Comparison of ENCODE assay signal across 8 mouse cellular contexts in genomic region chr11:76028072-76028465, GRCm38 (mm10). TPM values are rescaled to one million over a fixed set of nuclear protein-coding genes. Genes with fewer than 3 reads are reported as not detected.
DNase-seq lines count a peak whose midpoint lies in the region; ATAC-seq lines count a peak whose summit lies in the region.
"Had no signal": no experiment of that assay in that cellular context is flagged by ENCODE, and none has a peak within 500 bp of the region (broad histone marks: within the 10 kb centered on the region; RNA-seq: fewer than 3 reads in every experiment).

No protein-coding gene starts in this region.

- intact Hi-C loops in left cerebral cortex, postnatal 14 days (cut with DNase I): no loop called here

- H3K36me3 ChIP-seq in embryonic facial prominence, embryonic 12.5 days: no peaks in the 10 kb centered on the region
- H3K36me3 ChIP-seq in hindbrain, embryonic 14.5 days (replicated peaks; ENCODE audit: control insufficient read depth, insufficient read depth): no peaks in the 10 kb centered on the region

- peak overlapping the region; percentile 85 for H3K4me3 ChIP-seq in embryonic facial prominence, embryonic 12.5 days
- H3K4me3 ChIP-seq in hindbrain, embryonic 14.5 days (replicated peaks; ENCODE audit: low read length): peak overlapping the region; percentile 64

- ATAC-seq in embryonic facial prominence, embryonic 12.5 days (ENCODE audit: insufficient number of reproducible peaks, insufficient read depth, low FRiP score, low TSS enrichment): peak; percentile 41
- ATAC-seq in hindbrain, embryonic 14.5 days (ENCODE audit: low FRiP score): peak; percentile 36; the same call in 1 of the 2 replicates

- H3K27me3 ChIP-seq in embryonic facial prominence, embryonic 12.5 days: no peaks in the 10 kb centered on the region; the same call in 1 of the 2 replicates
- H3K27me3 ChIP-seq in hindbrain, embryonic 14.5 days (ENCODE audit: control insufficient read depth, insufficient read depth, low read length): no peaks in the 10 kb centered on the region

- H3K27ac ChIP-seq in embryonic facial prominence, embryonic 12.5 days: peak overlapping the region; percentile 87
- H3K27ac ChIP-seq in hindbrain, embryonic 14.5 days: no peak overlapping the region

- DNase-seq in spleen, adult 18-20 months: peak; percentile 14 to 16
- DNase-seq in spleen, postnatal 36 days (ENCODE audit: low spot score in 2 of 2): no peak
- no peak for DNase-seq in hindbrain, embryonic 14.5 days (ENCODE audit: low spot score)
- DNase-seq in lung, postnatal 10 days: peak; percentile 50
- peak; percentile 43 for DNase-seq in urinary bladder, postnatal 25 days (ENCODE audit: low spot score)
- DNase-seq in left cerebral cortex, postnatal 14 days (ENCODE audit: low spot score in 2 of 2): no peak

- peak overlapping the region; percentile 73 for H3K9ac ChIP-seq in embryonic facial prominence, embryonic 12.5 days
- H3K9ac ChIP-seq in hindbrain, embryonic 14.5 days: peak overlapping the region; percentile 65

- WGBS in embryonic facial prominence, embryonic 12.5 days: 2% methylated on average over 13 of the region's 14 CpGs
- WGBS in hindbrain, embryonic 14.5 days: 6% methylated on average over 11 of the region's 14 CpGs

- no peaks in the 10 kb centered on the region for H3K9me3 ChIP-seq in embryonic facial prominence, embryonic 12.5 days
- H3K9me3 ChIP-seq in hindbrain, embryonic 14.5 days (ENCODE audit: control insufficient read depth, low read length): no peaks in the 10 kb centered on the region

- H3K4me2 ChIP-seq in embryonic facial prominence, embryonic 12.5 days (replicated peaks): peak overlapping the region; percentile 83
- H3K4me2 ChIP-seq in hindbrain, embryonic 14.5 days (replicated peaks): peak overlapping the region; percentile 95

- peaks cover 27% of the 10 kb centered on the region for H3K4me1 ChIP-seq in embryonic facial prominence, embryonic 12.5 days
- peaks cover 7% of the 10 kb centered on the region; the same call in 1 of the 2 replicates for H3K4me1 ChIP-seq in hindbrain, embryonic 14.5 days (replicated peaks; ENCODE audit: control insufficient read depth, insufficient read depth, low read length)

RNA-seq across cellular contexts. Expression of gene Rflnb, which starts 0.5 kb away (rescaled TPM):
- polyA plus RNA-seq in embryonic facial prominence, embryonic 12.5 days (2016; fragmentation: Nextera tagmentation; extraction: Ambion mirVana): 63.2 and 64.5 TPM in 2 replicates
- polyA plus RNA-seq in hindbrain, embryonic 14.5 days (2014; fragmentation: Nextera tagmentation; extraction: Ambion mirVana): 9.0 and 9.5 TPM in 2 replicates
- total RNA-seq in left cerebral cortex, postnatal 14 days (2021): 10 to 100 TPM; 14.3 to 15.8 TPM

RNA-seq across cellular contexts. Expression of gene 1700016K19Rik, which starts 28.4 kb away (rescaled TPM):
- 0.29 and 1.0 TPM in 2 replicates for polyA plus RNA-seq in embryonic facial prominence, embryonic 12.5 days (2016; fragmentation: Nextera tagmentation; extraction: Ambion mirVana)
- polyA plus RNA-seq in hindbrain, embryonic 14.5 days (2014; fragmentation: Nextera tagmentation; extraction: Ambion mirVana): 3.9 and 5.5 TPM in 2 replicates
- 1 to 10 TPM; 3.8 to 6.8 TPM for total RNA-seq in left cerebral cortex, postnatal 14 days (2021)
- total RNA-seq: gastrocnemius, postnatal 4 days had no signal

Comparison
In these comparisons a context has a peak if more than half of its experiments do, and no peak if none do; other contexts are left out.
1. DNase-seq: peak in spleen, adult 18-20 months (2 of 2), lung, postnatal 10 days (single experiment) and urinary bladder, postnatal 25 days (single experiment); none in spleen, postnatal 36 days (0 of 2), hindbrain, embryonic 14.5 days (single experiment) and left cerebral cortex, postnatal 14 days (0 of 2).